Mouse (Mus musculus): ENCODE results near the gene Capza1. TPM values are rescaled to one million over a fixed set of nuclear protein-coding genes. Genes with fewer than 3 reads are reported as not detected.
"Not testable (repeated sequence)": the region's sequence is repeated elsewhere in the genome, so short reads cannot be mapped to it uniquely, and the experiment has no call there.

Capza1 gene
- 100 to 1,000 TPM; 489 to 553 TPM for polyA plus RNA-seq (2017; shearing (Covaris generic))

- peak; percentile 81 for ATAC-seq
Observed at GRCm38 (mm10) chr3:104863786-104864650, at the start of gene Capza1, which contains the start of gene St7l. Gene Capza1, minus strand, starts transcription at chr3:104864505. Gene St7l, plus strand, starts transcription at chr3:104864005.

DNA sequence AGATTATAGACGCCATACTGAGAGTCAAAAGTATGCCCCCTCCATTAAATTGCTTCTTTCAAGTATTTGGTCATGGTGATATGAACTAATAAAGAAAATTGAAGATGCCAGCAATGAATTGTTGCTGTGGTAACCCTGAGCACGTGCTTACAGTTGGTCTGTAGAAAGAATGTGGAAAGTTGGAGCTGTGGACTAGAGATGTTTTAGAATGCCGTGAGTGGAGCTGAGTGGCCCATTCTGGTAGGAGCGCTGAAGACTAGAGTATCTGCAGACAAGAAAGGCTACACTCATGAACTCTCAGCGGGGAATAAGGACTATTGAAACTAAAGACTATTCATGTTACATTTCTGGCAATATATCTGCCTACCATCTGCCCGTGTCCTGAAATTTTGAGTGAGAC is 44.9 kb upstream of the Capza1 start:
- ATAC-seq = no peak

DNA sequence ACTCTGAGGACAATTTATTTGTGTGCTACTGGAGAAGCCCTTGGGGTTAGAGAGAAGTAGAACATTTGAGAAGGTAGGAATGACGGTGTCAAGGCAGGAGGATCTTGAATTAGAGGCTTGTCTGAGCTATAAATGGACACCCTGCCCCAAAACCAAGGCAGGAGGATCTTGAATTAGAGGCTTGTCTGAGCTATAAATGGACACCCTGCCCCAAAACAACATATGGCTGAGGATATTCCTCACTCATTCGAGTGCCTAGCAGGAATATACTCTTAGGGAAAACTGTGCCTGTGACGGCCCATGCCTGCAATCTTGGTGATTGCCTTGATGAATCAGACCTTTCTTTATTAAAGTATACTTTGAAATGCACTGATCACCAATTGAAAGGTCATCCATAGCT is 41.7 kb upstream of the Capza1 start:
- no peak for ATAC-seq

GRCm38 (mm10) chr3:104905389-104905788 is 41.1 kb upstream of the Capza1 start:
- no peak for ATAC-seq

GRCm38 (mm10) chr3:104901154-104901553 is 36.8 kb upstream of the Capza1 start:
- no peak for ATAC-seq

DNA sequence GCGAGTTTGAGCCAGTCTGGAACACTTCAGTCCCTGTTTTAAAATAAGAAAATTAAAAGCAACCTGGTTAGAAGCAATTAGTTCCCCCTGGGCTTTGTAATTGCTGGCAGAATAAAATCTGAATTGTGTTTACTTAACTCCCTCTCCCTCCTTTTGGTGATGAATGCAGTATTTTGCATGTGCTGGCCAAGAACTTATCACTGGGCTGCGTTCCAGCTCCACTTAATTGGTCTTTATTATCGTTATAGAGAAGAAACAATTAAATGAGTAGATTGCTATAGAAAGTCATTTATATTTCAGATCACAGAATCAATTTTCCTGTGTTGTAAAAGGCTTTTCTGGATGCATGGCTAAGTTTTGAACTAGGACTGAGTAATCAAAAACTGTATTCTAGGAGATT is 31.8 kb upstream of the Capza1 start:
- no peak for ATAC-seq

- ATAC-seq = no peak
Observed at GRCm38 (mm10) chr3:104888585-104888984, 24.3 kb upstream of the Capza1 start.

- ATAC-seq = no peak
Observed at GRCm38 (mm10) chr3:104869611-104870010, 5.3 kb upstream of the Capza1 start.

DNA sequence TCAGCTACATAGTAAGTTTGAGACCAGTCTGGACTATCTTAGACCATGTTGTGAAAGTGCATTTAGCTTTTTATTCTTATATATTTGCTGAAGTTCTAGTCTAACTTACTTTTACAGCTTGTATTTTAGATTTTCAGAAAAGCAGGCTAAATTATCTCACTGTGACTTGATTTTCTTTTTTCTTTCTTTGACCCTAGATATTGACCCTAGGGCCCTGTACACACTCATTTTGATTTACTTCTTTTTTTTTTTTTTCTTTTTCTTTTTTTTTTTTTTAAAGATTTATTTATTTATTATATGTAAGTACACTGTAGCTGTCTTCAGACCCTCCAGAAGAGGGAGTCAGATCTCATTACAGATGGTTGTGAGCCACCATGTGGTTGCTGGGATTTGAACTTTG is 2.4 kb upstream of the Capza1 start:
- ATAC-seq = not testable (repeated sequence)

DNA sequence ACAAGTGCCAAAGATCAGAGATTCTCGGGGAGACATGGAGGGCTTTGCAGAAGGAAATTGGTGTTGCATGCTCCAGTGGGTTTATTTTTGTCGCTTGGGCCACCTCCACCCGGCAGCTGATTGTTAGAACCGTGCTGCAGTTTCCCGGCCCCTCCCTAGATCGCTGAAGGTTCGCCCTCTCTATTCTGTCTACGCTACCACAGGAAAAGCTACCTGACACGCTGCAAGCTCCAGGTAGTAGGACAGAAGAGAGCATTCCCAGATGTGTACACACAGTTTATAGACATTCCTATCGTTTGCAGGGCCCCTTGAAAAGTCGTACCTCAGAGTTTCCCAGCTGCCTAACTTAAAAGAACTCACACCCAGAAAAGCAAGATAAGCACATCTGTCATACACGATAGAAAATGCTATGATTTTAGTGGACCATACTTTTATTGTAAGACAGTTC is 1.1 kb upstream of the Capza1 start:
- peak; percentile 25 for ATAC-seq

DNA sequence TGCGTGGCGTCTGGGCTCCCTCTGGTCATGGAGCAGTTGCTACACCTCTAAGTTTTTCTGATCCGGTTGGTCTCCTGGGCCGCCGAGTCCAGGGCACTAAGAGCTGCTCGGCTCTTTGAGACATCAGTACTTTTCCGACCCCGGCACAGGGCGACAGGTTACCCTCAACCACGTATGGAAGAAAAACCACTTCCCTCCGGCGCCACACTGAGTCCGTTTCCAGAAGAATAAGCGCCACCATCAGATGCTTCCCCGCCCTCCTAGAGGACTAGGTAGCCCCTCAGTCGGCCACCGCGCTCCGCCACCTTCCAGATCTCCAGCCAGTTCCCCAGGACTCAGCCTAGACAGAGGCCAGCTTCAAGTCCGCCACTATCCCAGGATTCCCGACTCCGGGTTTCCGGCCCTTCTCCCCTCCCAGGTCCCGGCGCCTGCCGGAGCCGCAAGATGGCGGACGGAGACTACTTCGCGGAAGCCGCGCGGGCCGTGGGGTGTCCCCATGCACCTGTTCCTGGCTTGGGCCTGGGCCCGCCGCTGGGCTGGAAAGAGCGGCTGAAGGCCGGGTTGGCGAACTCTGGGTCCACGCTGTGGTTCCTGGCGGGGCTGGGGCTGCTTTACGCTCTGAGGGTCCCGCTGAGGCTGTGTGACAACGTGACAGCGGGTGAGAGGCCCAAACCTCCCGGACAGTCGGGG is 491 bp upstream of the Capza1 start:
- ATAC-seq = peak; percentile 62

DNA sequence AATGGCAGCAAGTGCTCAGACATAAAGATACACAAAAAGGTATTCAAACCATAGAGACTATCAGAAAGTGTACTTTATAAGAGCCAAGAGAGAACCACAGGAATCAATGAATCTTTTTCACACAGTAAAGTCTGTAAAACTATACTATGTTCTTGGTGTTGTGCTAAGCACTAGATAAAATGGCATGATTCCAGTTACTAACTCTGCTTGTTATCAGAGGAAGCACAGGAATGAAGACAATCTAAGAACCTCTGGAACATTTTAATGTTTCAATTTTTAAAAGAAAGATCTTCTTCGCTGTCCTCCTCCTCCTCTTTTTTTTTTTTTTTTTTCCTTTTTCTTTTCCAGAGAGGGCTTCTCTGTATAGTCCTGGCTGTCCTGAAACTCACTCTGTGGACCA is 5.7 kb downstream of the Capza1 start:
- ATAC-seq = no peak

DNA sequence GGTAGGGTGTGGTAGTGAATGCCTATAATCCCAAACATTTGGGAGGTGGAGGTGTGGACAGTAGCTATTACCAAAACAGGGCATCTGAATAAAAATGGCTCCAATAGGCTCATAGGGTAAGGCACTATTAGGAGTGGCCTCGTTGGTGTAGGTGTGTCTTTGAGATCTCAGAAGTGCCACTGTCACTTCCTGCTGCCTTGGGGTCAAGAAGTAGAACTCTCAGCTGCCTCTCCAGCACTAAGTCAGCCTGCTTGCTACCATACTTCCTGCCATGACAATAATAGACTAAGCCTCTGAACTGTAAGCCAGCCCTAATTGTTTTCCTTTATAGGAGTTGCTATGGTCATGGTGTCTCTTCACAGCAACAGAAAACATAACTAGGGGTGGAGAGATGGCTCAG is 8.2 kb downstream of the Capza1 start:
- ATAC-seq = peak; percentile 87

DNA sequence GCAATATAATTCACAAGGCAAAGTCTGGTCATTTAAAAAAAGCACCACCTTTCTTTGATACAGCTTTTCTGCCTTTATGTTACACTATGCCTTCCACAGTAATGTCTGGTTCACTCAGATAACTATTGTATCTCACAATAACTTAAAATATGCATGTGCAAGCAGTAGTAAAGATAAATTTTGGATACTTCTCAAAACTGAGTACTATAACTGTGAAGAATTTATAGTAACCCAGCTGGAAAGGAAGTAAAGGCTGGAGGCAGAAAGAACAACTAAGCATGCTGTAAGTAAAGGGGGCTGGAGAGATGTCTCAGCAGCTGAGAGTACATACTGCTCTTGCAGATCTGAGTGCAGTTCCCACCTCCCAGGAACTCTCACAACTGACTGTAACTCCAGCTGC is 9.4 kb downstream of the Capza1 start:
- no peak for ATAC-seq

DNA sequence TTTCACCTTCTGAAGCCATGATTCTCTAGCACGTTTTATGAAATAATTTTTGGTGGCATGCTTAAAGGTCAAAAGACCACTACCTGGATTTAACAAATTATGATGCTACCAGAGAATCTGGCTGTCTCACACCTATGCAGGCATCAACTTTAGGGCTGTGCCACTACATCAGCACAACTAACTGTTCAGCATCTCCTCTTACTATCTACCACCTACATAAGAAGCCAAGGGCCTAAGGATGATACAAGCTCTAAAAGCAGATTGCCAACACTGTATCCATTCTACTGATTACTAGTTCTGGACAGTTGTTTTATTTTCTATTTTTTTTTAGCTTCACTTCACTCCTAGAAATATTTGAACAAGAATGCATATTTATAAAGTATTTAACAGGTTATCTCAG is 9.8 kb downstream of the Capza1 start:
- ATAC-seq = no peak

GRCm38 (mm10) chr3:104846601-104847000 is 17.7 kb downstream of the Capza1 start:
- ATAC-seq = no peak

GRCm38 (mm10) chr3:104841049-104841448 is 23.3 kb downstream of the Capza1 start:
- ATAC-seq = peak; percentile 63

- ATAC-seq = no peak
Observed at GRCm38 (mm10) chr3:104835797-104836196, 28.5 kb downstream of the Capza1 start.

DNA sequence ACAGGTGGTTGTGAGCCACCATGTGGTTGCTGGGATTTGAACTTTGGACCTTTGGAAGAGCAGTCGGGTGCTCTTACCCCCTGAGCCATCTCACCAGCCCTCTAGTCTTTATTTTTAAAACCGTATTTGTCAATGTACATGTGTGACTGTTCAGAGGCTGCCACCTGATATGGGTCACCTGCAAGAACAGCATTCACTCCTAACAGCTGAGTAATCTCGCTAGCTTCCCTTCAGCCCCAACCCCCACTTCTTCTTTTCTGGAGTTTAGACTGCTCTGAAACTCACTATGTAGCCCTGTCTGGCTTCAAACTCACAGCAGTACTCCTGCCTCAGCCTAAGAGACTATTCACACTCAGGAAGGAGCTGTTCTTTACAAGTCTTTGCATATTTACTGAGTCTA is 41.9 kb downstream of the Capza1 start:
- ATAC-seq = no peak

GRCm38 (mm10) chr3:104820426-104820825 is 43.9 kb downstream of the Capza1 start:
- ATAC-seq = no peak

GRCm38 (mm10) chr3:104818749-104819134 is 45.6 kb downstream of the Capza1 start:
- ATAC-seq = peak; percentile 8

GRCm38 (mm10) chr3:104817991-104818748 is 46.1 kb downstream of the Capza1 start, which contains the start of gene Mov10:
Gene Mov10, minus strand, starts transcription at chr3:104818563.
- peak; percentile 68 for ATAC-seq

GRCm38 (mm10) chr3:104817481-104817990 is 46.8 kb downstream of the Capza1 start:
- ATAC-seq = peak; percentile 23
